In genomic region chr10:103046623-103047022, GRCm38 (mm10) we compare ENCODE assay signal across 32 mouse cellular contexts. TPM values are rescaled to one million over a fixed set of nuclear protein-coding genes. Genes with fewer than 3 reads are reported as not detected.
"Had no signal": no experiment of that assay in that cellular context is flagged by ENCODE, and none has a peak within 500 bp of the region (broad histone marks: within the 10 kb centered on the region; RNA-seq: fewer than 3 reads in every experiment).

No protein-coding gene starts in this region.

- H3K36me3 ChIP-seq: heart, embryonic 13.5 days; heart, embryonic 15.5 days; hindbrain, embryonic 13.5 days; hindbrain, embryonic 15.5 days; limb, embryonic 13.5 days; limb, embryonic 15.5 days; liver, embryonic 12.5 days had no signal

- DNase-seq: gastrocnemius, postnatal 14 days; gastrocnemius, postnatal 36 days; heart, adult 11 months; heart, adult 2 months; heart, postnatal 14 days; heart, postnatal 36 days; kidney, adult 18-20 months; kidney, adult 8-10 months; kidney, postnatal 10 days; kidney, postnatal 25 days; layer of hippocampus, adult 9-11 months; layer of hippocampus, postnatal 36 days; left cerebral cortex, postnatal 4 days had no signal

- ATAC-seq: hindbrain, postnatal 0 days; liver, embryonic 12.5 days had no signal

- H3K4me2 ChIP-seq: heart, embryonic 11.5 days; heart, embryonic 13.5 days; heart, embryonic 15.5 days; hindbrain, embryonic 13.5 days; hindbrain, embryonic 15.5 days; limb, embryonic 13.5 days; limb, embryonic 15.5 days; liver, embryonic 12.5 days had no signal

- H3K9me3 ChIP-seq: heart, embryonic 13.5 days; heart, embryonic 15.5 days; hindbrain, embryonic 13.5 days; hindbrain, embryonic 15.5 days; limb, embryonic 13.5 days; limb, embryonic 15.5 days; liver, embryonic 12.5 days had no signal

- H3K9ac ChIP-seq: heart, embryonic 13.5 days; heart, embryonic 15.5 days; hindbrain, embryonic 13.5 days; hindbrain, embryonic 15.5 days; limb, embryonic 13.5 days; limb, embryonic 15.5 days; liver, embryonic 12.5 days; liver, embryonic 14.5 days had no signal

- H3K4me1 ChIP-seq: heart, embryonic 13.5 days; heart, embryonic 15.5 days; hindbrain, embryonic 13.5 days; hindbrain, embryonic 15.5 days; limb, embryonic 13.5 days; limb, embryonic 15.5 days; liver, embryonic 12.5 days had no signal

- H3K4me3 ChIP-seq: heart, adult 2 months; heart, embryonic 13.5 days; heart, embryonic 15.5 days; hindbrain, embryonic 13.5 days; hindbrain, embryonic 15.5 days; limb, embryonic 13.5 days; limb, embryonic 15.5 days; liver, embryonic 12.5 days had no signal

- H3K27me3 ChIP-seq: heart, embryonic 13.5 days; heart, embryonic 15.5 days; hindbrain, embryonic 13.5 days; hindbrain, embryonic 15.5 days; limb, embryonic 13.5 days; limb, embryonic 15.5 days; liver, embryonic 12.5 days had no signal

- H3K27ac ChIP-seq: heart, adult 2 months; heart, embryonic 13.5 days; heart, embryonic 15.5 days; hindbrain, embryonic 13.5 days; hindbrain, embryonic 15.5 days; hindbrain, postnatal 0 days; limb, embryonic 13.5 days; limb, embryonic 15.5 days; liver, embryonic 12.5 days; liver, embryonic 14.5 days had no signal

RNA-seq across cellular contexts. Expression of gene Alx1, which starts 16.6 kb away (rescaled TPM):
- total RNA-seq: gastrocnemius, adult 18-20 months; gastrocnemius, adult 8-10 months; gastrocnemius, postnatal 14 days; gastrocnemius, postnatal 36 days; heart, adult 2 months; heart, postnatal 14 days; heart, postnatal 36 days; hematopoietic stem cell, adult 5-6 weeks; hindbrain, postnatal 0 days; layer of hippocampus, adult 18-20 months; layer of hippocampus, postnatal 14 days; left cerebral cortex, adult 18-20 months; left cerebral cortex, postnatal 25 days; liver, adult 2 months had no signal
- polyA plus RNA-seq: large intestine, adult 2 months; liver, adult 2 months had no signal
